Mouse (Mus musculus): ENCODE data around the gene Amhr2.
A peak's percentile ranks its signal among the peaks of the same experiment; 100 is the strongest.

The Amhr2 gene

GRCm38 (mm10) chr15:102471727-102472126, 26.6 kb downstream of the Amhr2 start:
- DNase-seq, result no peak

- DNase-seq, result no peak
Measured at GRCm38 (mm10) chr15:102473246-102473645, 28.1 kb downstream of the Amhr2 start.

GRCm38 (mm10) chr15:102474520-102474919, 29.4 kb downstream of the Amhr2 start:
- DNase-seq, result no peak

DNA sequence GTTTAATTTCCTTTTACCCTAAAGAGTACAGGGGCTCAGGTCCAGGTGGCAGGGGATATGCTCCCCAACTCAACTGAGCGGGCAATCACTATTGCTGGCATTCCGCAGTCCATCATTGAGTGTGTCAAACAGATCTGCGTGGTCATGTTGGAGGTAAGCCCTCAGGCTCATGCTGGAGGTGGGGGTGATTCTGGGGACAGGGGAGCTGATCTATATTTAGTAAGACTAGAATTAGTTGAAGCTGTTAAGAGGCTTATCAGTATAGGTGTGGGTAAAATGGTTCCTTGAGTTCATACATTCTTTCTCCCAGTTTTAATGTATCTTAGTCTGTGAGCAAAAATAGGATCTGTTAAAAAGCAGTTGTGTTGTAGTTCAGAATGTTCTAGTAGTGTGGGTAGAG, 38.0 kb downstream of the Amhr2 start:
- DNase-seq, result no peak

DNA sequence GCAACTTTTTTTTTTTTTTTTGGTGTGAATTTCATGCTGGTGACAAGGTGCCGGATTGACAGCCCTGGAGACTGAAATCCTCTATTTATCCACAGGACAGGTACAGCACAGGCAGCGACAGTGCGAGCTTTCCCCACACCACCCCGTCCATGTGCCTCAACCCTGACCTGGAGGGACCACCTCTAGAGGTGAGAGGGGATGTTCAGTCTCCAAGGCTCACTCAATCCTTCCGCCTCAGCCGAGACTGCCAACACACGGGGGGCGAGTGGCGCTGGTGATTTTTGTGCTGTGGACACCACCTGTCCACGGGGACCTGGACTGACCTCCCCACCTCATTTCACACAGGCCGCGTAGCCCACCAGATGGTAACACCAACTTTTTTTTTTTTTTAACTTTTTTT, 40.7 kb downstream of the Amhr2 start:
- DNase-seq, result no peak

GRCm38 (mm10) chr15:102487664-102488063, 42.5 kb downstream of the Amhr2 start:
- DNase-seq, result no peak

DNA sequence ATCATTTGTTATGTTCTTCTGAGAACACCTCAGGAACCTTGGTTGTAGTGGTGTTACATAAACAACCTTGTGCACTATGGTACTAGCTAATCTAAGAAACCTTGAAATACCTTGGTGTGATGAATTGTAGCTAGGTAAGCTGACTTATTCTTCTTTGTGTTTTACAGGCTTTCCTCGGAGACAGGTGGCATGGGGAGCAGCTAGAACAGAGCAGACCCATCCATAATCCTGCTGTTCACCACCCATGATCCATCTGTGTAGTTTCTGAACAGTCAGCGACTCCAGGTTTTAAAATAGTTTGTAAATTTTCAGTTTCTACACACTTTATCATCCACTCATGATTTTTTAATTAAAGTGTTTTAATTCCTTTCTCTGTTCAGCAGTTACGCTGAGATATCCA, 53.2 kb downstream of the Amhr2 start:
- no peak for DNase-seq

DNA sequence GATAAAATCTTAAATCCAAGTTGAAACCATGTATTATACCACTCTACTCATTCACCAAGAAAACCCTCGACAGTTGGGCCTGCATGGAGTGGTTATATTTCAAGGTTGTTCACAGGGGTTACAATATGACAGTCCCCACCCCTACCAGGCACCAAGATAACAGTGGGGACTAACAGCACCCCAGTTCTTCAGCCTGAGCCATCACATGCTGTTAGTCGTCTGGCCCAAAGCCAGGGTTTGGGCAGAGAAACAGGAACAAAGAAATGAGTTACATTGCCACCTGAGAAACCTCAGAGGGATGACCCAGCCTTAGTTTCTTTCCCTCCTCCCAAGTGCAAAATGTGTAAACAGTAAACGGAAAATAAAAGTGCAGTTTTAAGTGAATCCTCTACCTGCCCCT, 54.2 kb downstream of the Amhr2 start:
- no peak for DNase-seq

DNA sequence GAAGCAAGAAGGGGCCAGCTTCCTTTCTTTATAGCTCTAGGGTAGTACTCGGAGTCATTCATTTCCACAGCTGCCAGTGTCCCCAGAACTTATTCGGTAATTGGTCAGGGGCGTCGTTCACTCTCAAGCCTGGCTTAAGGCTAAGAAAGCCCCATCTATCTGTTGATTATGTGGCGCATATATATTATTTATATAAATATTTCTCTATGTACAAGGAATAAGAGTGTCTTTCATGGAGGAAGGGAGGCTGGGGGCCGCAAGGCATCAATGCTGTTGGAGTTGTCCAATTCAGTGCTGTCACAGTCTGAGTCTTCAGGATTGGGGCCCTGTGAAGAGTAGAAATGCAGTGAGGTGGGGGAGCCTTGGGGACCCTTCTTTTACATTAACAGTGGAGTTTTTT, 54.7 kb downstream of the Amhr2 start:
- no peak for DNase-seq

- DNase-seq, result no peak
Measured at GRCm38 (mm10) chr15:102500479-102500878, 55.3 kb downstream of the Amhr2 start.

- DNase-seq, result no peak
Measured at GRCm38 (mm10) chr15:102501084-102501814, 56.1 kb downstream of the Amhr2 start.

- peak; percentile 29 to 33 for DNase-seq
Measured at GRCm38 (mm10) chr15:102502254-102502840, 57.2 kb downstream of the Amhr2 start.

DNA sequence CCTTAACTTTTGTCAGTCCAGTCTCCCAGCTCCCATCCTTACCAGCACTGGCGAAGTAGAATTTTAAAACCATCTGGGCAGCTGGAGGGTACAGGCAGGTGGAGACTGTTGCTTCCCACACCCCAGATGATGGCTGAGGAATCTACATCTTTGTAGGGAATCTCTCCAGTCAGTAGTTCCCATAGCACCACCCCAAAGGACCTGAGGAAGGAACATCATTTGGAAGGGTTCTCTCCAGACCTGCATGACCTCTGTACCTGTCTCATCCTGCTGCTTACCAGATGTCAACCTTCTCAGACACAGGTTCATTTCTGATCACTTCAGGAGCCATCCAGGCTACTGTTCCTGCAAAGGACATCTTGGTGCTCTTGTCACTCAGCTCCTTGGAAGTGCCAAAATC, 58.3 kb downstream of the Amhr2 start, which contains the start of gene Gm10337:
Gene Gm10337, plus strand, starts transcription at position 276 of the 400 bp plus-strand sequence.
- DNase-seq, result no peak
